Mouse (Mus musculus) neural tube, embryonic 15.5 days (tissue): ENCODE data around the gene Mus81. TPM values are rescaled to one million over a fixed set of nuclear protein-coding genes. Genes with fewer than 3 reads are reported as not detected.

Experiments
- ATAC-seq: fragments of 200-750 bp; cut with Nextera tagmentation; 2 replicates; pipeline ENCODE4 v1.8.0; 2017; ENCODE audit warnings: mild to moderate bottlenecking, moderate TSS enrichment, moderate library complexity; ENCODE audit not compliant: low FRiP score
- H3K27ac ChIP-seq: fragments of 300-500 bp; sonication (generic); replicated peaks from 2 replicates; pipeline ENCODE4 v1.5.1; 2015; ENCODE audit warnings: mild to moderate bottlenecking, inconsistent platforms
- H3K27me3 ChIP-seq: fragments of 300-500 bp; sonication (generic); replicated peaks from 2 replicates; pipeline ENCODE4 v1.6.1; 2015; ENCODE audit warnings: inconsistent platforms
- H3K36me3 ChIP-seq: fragments of 300-500 bp; sonication (generic); 2 replicates; pipeline ENCODE4 v1.6.1; 2015; ENCODE audit warnings: inconsistent platforms
- H3K4me1 ChIP-seq: fragments of 300-500 bp; sonication (generic); 2 replicates; pipeline ENCODE4 v1.6.1; 2015; ENCODE audit warnings: inconsistent platforms
- H3K4me2 ChIP-seq: fragments of 300-500 bp; sonication (generic); 2 replicates; pipeline ENCODE4 v1.6.1; 2015; ENCODE audit warnings: inconsistent platforms, mild to moderate bottlenecking, moderate library complexity
- H3K4me3 ChIP-seq: fragments of 300-500 bp; sonication (generic); replicated peaks from 2 replicates; pipeline ENCODE4 v1.5.1; 2015; ENCODE audit warnings: mild to moderate bottlenecking, inconsistent platforms
- H3K9ac ChIP-seq: fragments of 300-500 bp; sonication (generic); replicated peaks from 2 replicates; pipeline ENCODE4 v1.6.1; 2015; ENCODE audit warnings: mild to moderate bottlenecking, inconsistent platforms
- H3K9me3 ChIP-seq: fragments of 300-500 bp; sonication (generic); replicated peaks from 2 replicates; pipeline ENCODE4 v1.6.1; 2016; ENCODE audit warnings: inconsistent platforms
- WGBS: fragments of 180-500 bp; shearing (Covaris S2); methylation state at CpG from one replicate; pipeline ENCODE4 v1.1.7; 2015; ENCODE audit warnings: mixed read lengths; 5-methylcytosine and 5-hydroxymethylcytosine counted together
- polyA plus RNA-seq: library from polyadenylated mRNA; unstranded; fragments of >200 nt; fragmentation: Nextera tagmentation; extraction: Ambion mirVana; gene quantifications from 2 replicates; pipeline ENCODE4 v1.2.1, GENCODE M21; 2015

The Mus81 gene
- polyA plus RNA-seq, 1 experiment from 2014 or later, result 48.4 TPM

DNA sequence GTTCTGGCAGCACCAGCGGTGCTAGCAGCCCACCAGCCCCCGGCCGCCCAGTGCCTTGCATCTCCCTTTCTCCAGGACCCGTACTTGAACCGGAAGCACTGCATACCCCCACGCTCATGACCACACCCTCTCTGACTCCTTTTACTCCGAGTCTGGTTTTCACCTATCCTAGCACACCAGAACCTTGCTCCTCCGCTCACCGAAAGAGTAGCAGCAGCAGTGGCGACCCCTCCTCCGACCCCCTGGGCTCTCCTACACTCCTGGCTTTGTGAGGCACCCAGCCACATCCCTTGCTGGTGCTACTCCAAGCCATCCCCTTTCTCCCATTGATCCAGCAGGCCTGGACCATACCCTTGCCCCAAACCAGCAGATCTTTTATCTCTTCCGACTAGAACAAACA, 33.2 kb downstream of the Mus81 start:
- H3K4me2 ChIP-seq, result peak overlapping the region; percentile 91
- peak overlapping the region; percentile 73; the same call in 1 of the 2 replicates for H3K4me3 ChIP-seq
- no peaks in the 10 kb centered on the region for H3K9me3 ChIP-seq
- peaks cover 41% of the 10 kb centered on the region for H3K4me1 ChIP-seq
- 91% methylated on average over 12 of the region's 12 CpGs for WGBS
- peaks cover 4% of the 10 kb centered on the region for H3K36me3 ChIP-seq
- ATAC-seq, result no peak
- peak overlapping the region; percentile 85 for H3K9ac ChIP-seq
- peaks cover 14% of the 10 kb centered on the region for H3K27me3 ChIP-seq
- H3K27ac ChIP-seq, result no peak overlapping the region

DNA sequence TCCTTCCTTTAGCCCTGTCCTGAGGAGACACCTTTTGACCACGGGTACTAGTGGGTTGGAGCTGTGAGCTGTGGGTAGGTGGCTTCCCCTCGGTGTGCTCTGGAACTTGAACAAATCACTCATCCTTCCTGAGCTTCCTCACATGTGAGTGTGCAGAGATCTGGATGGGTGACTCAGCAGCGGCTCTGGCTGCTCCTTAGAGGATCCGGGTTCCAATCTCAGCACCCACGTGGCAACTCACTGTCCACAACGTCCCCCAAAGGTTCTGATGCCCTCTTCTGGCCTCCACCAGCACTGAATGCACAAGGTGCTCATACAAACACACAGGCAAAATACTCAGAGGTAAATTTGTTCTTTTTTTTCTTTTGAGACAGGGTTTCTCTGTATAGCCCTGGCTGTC, 36.4 kb downstream of the Mus81 start:
- H3K9me3 ChIP-seq, result no peaks in the 10 kb centered on the region; the same call in 1 of the 2 replicates
- peaks cover 43% of the 10 kb centered on the region for H3K27me3 ChIP-seq
- peaks cover 4% of the 10 kb centered on the region for H3K36me3 ChIP-seq
- H3K4me2 ChIP-seq, result no peak overlapping the region
- H3K27ac ChIP-seq, result no peak overlapping the region
- peaks cover 50% of the 10 kb centered on the region for H3K4me1 ChIP-seq
- no peak overlapping the region for H3K9ac ChIP-seq
- ATAC-seq, result no peak
- no peak overlapping the region for H3K4me3 ChIP-seq
- WGBS, result 74% methylated on average over 6 of the region's 6 CpGs

DNA sequence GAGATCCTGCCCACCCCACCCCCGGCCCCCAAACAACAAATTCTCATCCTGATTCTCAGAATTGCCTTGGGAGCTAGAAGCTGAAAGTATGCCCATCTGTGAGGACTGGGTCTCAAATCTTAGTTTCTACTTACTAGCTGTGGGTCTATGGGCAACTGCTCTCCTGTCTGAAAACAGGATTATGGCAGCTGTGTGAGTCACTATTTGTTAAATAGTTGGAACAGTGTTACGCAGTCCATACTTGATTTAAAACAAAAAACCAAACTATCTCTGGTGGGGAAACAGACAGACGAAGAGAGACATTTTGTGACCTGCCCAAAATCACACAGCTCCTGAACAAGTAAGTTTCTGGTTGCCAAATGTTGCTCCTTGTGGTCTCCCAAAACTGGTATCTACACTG, 38.5 kb downstream of the Mus81 start:
- H3K4me3 ChIP-seq, result no peak overlapping the region
- peaks cover 4% of the 10 kb centered on the region for H3K36me3 ChIP-seq
- no peak overlapping the region for H3K4me2 ChIP-seq
- ATAC-seq, result no peak
- no peak overlapping the region for H3K27ac ChIP-seq
- H3K9me3 ChIP-seq, result no peaks in the 10 kb centered on the region; the same call in 1 of the 2 replicates
- H3K9ac ChIP-seq, result no peak overlapping the region
- peaks cover 31% of the 10 kb centered on the region for H3K4me1 ChIP-seq
- H3K27me3 ChIP-seq, result peaks cover 57% of the 10 kb centered on the region
- WGBS, result 85% methylated on average over 3 of the region's 3 CpGs

DNA sequence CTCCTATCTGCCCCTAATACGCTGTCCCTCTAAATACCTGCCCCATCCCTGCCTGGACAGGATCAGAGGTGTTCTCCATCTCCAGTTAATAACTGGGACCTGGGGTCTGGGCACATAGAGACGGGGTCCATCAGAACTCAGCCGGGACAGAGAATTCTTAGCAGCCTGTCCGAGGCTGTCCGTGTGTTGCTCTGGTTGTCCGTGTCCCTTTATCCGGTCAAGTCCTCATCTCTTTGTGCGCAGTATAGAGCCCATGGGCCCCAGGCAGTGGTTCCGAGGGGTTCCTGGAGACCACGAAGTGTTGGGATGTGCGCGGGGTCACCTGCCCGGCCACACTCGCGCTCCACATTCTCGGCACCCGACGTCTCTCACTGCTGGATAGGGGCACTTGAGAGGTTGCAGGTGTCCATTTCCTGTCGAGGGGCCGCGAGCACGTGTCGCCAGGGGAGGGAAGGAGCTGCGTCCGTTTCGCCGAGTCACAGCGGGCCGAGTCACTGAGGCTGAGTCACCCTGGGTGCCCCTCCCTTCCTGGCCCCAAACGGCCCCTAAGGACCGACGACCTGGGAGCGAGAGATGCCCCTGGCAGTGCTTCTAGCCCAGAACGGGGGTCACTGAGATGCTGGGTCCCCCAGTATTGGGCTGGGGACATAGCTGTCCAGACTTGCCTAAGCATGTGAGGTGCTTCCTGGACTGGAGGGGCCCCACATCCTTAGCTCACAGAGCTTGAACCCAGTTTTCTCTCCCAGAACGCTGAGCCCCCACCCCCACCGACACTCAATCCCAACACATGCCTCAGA, 39.6 kb downstream of the Mus81 start:
- H3K9me3 ChIP-seq, result no peaks in the 10 kb centered on the region; the same call in 1 of the 2 replicates
- 6% methylated on average over 36 of the region's 36 CpGs for WGBS
- peak overlapping the region; percentile 96 for H3K4me2 ChIP-seq
- peaks cover 64% of the 10 kb centered on the region for H3K27me3 ChIP-seq
- no peak overlapping the region for H3K27ac ChIP-seq
- no peaks in the 10 kb centered on the region; the same call in 1 of the 2 replicates for H3K36me3 ChIP-seq
- peak overlapping the region; percentile 54 for H3K4me3 ChIP-seq
- H3K4me1 ChIP-seq, result peaks cover 21% of the 10 kb centered on the region
- no peak overlapping the region for H3K9ac ChIP-seq
- ATAC-seq, result no peak

DNA sequence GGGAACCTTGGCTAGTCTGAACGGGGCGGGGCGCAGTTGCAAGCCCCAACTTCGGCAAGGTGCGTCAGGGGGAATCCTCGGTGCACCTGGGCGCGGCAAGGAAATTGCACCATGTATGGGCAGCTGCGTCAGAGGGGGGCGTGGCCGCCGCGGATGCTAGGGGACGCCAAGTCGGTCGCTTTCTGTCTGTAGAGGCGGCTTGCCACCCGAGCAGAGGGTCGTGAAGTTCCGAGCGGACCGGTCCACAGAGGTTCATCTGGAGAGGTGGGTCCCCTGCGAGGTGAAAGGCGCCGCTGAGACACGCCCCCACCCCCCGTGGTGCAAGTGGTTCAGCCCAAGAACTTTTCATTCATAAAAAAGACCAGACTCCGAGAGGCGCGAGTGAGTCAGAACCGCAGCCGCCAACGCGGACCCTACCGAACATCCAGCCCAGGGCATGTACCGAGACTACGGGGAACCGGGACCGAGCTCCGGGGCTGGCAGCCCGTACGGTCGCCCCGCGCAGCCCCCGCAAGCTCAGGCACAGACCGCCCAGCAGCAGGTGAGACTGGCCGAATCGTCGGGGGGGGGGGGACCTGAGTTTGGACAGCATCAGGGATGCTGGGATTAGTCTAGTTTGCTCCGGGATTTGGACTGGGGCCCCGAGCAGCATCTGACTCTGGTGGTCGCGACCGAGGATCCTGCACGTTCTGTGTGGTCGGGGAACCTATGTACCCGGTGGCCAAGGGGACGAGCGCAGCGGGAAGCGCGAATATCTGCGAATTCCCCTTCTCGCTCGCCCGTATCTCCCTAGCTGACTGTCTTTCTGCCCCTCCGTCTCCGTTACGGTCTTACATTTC, 40.5 kb downstream of the Mus81 start, which contains the start of gene Fosl1:
Gene Fosl1, plus strand, starts transcription at position 33 of the 839 bp plus-strand sequence.
- Histone ChIP-seq H3K27me3 (peaks cover 64% of the 10 kb centered on the region), H3K9me3 (no peaks in the 10 kb centered on the region; the same call in 1 of the 2 replicates), H3K4me1 (peaks cover 21% of the 10 kb centered on the region), H3K4me3 (peak within 1 kb of the TSS; percentile 54), H3K4me2 (peak within 1 kb of the TSS; percentile 96), H3K27ac (no peak within 1 kb of the TSS), H3K9ac (peak within 1 kb of the TSS; percentile 43), H3K36me3 (no peaks in the 10 kb centered on the region; the same call in 1 of the 2 replicates)
- under 1% methylated on average over 69 of the region's 70 CpGs for WGBS
- ATAC-seq, result peak; percentile 77

DNA sequence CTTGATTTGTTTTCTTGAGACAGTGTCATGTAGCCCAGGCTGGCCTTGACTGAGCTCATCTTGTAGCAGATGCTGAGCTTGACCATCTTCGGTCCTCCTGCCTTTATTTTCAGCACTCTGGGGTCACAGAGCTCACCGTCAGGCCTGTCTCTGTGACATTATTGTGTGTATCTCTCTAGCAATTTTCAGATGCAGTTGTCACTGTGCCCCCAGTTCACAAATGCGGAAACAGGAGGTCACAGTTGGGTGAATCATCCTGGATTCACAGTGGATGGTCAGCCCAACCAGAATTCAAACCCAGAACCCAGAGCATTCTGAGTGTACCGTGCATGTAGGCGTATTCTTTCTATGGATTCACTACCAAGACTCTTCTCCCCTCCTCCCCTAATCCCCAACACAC, 42.5 kb downstream of the Mus81 start:
- Histone ChIP-seq H3K4me2 (no peak overlapping the region), H3K27ac (no peak overlapping the region), H3K4me3 (no peak overlapping the region), H3K9ac (no peak overlapping the region), H3K27me3 (peaks cover 61% of the 10 kb centered on the region), H3K36me3 (no peaks in the 10 kb centered on the region), H3K9me3 (no peaks in the 10 kb centered on the region; the same call in 1 of the 2 replicates), H3K4me1 (peaks cover 21% of the 10 kb centered on the region)
- WGBS, result 92% methylated on average over 5 of the region's 5 CpGs
- no peak for ATAC-seq

DNA sequence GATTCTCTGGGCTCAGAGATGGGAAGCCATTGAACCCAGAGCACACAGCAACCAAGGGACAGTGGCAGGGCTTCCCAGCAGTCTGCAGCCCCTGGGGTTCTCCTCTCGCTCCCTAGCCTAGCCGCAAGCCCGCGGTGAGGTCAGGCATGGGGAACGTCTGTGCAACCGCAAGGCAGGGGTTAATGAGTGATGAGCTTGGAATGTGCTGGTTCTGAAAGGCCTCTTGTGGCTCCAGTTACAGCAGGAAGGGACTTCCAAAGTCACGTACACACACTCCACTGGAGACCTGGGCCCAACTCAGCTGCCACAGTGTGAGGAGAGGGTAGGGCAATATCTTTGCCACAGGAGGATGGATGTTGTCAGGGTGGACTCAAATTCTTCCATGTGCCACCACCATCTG, 43.2 kb downstream of the Mus81 start:
- 35% methylated on average over 7 of the region's 7 CpGs for WGBS
- peaks cover 53% of the 10 kb centered on the region for H3K27me3 ChIP-seq
- no peak for ATAC-seq

DNA sequence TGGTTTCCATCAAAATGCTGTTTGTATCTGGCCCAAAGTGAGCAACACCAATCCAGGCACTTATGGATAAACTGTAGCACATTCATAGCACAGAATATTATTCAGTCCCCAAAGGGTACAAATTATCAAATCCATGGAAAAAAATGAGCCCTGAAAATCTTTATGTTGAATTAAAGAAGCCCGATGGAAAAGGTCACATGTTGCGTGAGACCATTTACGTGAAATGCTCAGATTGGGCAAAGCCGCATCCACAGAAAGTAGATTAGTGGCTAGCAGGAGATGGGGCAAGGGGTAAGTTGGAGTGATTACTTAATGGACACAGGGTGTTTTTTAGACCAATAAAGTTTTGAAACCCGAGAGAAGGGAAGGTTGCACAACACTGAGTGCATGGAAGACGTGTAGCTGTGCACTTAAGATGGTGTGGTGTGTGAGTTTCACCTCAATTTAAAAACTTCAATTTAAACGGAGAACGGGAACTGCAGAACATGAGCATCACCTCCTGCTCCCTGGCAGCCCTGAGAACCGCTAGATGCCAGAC, 43.8 kb downstream of the Mus81 start:
- peaks cover 21% of the 10 kb centered on the region for H3K4me1 ChIP-seq

More for the DNA sequence above, 43.2 kb downstream of the Mus81 start:
- Histone ChIP-seq H3K36me3 (no peaks in the 10 kb centered on the region), H3K9ac (no peak overlapping the region), H3K4me2 (no peak overlapping the region), H3K4me3 (no peak overlapping the region), H3K4me1 (peaks cover 21% of the 10 kb centered on the region), H3K9me3 (peaks cover 3% of the 10 kb centered on the region; the same call in 1 of the 2 replicates), H3K27ac (no peak overlapping the region)

DNA sequence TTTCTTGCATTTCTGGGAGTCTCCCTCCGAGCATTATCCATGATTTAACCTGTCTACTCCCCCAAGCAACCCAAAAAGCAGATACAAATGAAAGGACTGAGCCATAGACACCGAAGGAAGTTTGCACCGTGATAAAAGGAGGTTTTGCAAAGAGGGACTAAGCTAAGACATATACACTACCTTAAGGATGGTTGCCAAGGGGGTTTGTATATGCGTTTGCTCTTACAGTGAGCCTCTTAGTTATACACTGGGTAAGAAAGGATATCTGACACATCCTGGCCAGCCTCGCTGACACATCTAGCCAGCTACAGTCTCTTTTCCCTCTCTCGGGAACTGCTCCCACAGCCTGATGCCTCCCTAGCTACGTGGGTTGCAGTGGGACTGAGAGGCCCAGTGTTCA, 54.3 kb downstream of the Mus81 start:
- Histone ChIP-seq H3K4me2 (peak overlapping the region; percentile 58), H3K27me3 (no peaks in the 10 kb centered on the region; the same call in 1 of the 2 replicates), H3K4me3 (no peak overlapping the region), H3K27ac (peak overlapping the region; percentile 60; the same call in 1 of the 2 replicates), H3K36me3 (no peaks in the 10 kb centered on the region), H3K9ac (peak overlapping the region; percentile 15; the same call in 1 of the 2 replicates), H3K9me3 (no peaks in the 10 kb centered on the region), H3K4me1 (peaks cover 15% of the 10 kb centered on the region)
- WGBS, result 75% methylated on average over 7 of the region's 7 CpGs
- no peak for ATAC-seq

More for the DNA sequence above, 43.8 kb downstream of the Mus81 start:
- Histone ChIP-seq H3K27ac (no peak overlapping the region), H3K36me3 (no peaks in the 10 kb centered on the region), H3K27me3 (peaks cover 48% of the 10 kb centered on the region), H3K9me3 (peaks cover 3% of the 10 kb centered on the region; the same call in 1 of the 2 replicates), H3K4me2 (no peak overlapping the region), H3K4me3 (no peak overlapping the region), H3K9ac (no peak overlapping the region)
- WGBS, result 69% methylated on average over 9 of the region's 9 CpGs
- no peak for ATAC-seq

DNA sequence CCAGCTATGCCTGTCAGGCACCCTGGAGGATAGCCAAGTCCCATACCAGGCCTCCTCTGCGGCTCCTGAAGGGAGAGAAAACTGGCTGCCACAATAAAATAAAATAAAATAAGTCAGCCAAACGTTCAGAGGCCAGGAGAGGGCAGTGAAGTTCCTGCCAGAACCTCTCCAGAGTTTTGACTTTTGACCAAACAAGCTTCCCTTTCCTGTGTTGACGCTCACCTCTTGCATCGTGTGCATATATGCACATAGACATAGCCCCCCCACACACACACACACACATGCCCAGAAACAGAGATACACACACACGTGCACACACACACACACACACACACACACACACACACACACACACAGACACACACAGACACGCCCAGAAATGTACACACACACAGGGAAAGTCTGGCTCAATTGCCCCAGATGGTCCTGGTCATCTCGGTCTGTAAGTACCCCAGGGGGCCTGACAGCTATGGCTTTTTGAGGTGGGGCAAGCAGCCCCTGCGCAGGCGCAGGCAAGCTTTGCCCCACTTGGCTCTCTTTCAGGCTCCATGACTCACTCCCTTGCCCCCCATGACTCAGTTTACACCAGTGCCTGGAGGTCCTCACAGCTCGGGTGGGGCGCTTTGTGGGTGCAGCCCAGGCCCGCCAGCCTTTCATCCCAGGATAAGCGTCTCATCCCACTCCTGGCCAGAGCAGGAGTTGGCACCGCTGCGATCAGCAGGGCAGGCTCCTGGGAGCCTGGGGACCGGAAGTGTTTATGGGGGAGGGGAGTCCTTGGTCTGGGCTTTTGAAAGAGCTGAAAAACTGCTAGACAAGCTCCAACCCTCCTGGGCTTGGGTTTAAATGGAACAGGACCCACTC, 55.0 kb downstream of the Mus81 start:
- ATAC-seq, result no peak
- H3K4me2 ChIP-seq, result peak overlapping the region; percentile 58
- peak overlapping the region; percentile 15; the same call in 1 of the 2 replicates for H3K9ac ChIP-seq
- H3K4me3 ChIP-seq, result peak overlapping the region; percentile 21
- H3K36me3 ChIP-seq, result no peaks in the 10 kb centered on the region
- H3K27me3 ChIP-seq, result no peaks in the 10 kb centered on the region; the same call in 1 of the 2 replicates
- WGBS, result 12% methylated on average over 16 of the region's 16 CpGs
- H3K4me1 ChIP-seq, result peaks cover 17% of the 10 kb centered on the region
- no peaks in the 10 kb centered on the region for H3K9me3 ChIP-seq
- H3K27ac ChIP-seq, result peak overlapping the region; percentile 60
